Mouse (Mus musculus) mouse embryonic stem cell (cell line): ENCODE results near the gene Phactr4.

ENCODE experiments used
- in situ Hi-C, 2 experiments: fragments of 300-500 bp; cut with MboI; formaldehyde crosslinking; loops; 1 replicate in 1 of 2; 3 replicates in 1 of 2; pipeline ENCODE4 v1.14.3; 2019 to 2020; ENCODE audit warnings: low sequenced_read_pairs in 2 of 2, low pct_unique_long_range_greater_than_20kb in 1 of 2, mixed read lengths in 1 of 2; ENCODE audit not compliant: unreplicated experiment in 1 of 2

Phactr4 gene

DNA sequence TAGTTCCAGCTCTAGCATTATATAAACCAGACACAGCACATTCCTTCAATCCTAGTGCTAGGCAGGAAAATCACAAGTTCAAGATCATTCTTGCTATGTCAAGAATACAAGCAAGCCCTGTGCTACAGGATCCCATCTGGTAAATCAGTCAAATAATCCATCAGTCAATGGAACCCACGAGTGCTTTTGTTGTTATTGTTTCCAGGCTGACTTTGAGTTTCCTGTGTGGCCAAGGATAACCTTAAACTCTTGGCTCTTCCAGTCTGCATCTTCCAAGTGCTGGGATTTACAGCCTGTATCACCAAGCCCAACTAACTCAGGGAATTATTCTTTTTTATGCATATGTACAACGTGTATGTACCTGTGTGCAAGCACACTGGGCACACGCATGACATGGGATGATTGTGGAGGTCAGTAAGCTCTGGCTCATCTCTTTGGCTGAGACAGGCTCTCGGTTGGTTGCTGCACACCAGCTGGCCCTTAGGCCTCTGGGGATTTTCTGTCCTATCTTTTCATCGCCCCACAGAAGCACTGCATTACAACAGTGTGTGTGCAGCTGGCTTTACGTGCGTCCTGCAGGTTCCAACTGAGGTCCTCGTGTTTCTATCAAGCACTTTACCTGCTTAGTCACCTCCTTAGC is 36.4 kb downstream of the Phactr4 start:
- in situ Hi-C loops, result no loop called here

DNA sequence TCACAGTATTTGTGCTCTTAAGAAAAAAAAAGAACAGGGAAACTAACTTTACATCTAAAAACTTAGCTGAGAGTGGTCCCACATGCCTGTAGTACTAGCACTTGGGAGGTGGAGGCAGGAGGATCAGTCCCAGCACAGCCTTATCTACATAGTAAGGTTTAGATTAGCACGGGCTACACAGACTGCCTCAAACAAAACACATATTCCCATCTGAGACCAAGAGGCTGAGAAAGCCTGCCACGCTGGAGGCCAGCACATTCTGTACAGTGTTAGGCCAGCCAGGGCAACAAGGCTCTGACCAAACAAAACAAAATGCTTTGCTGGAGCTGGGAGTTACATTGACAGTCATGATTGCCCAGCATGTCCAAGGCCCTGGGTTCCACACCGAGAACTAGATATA is 38.8 kb downstream of the Phactr4 start:
- in situ Hi-C loops, result no loop called here

DNA sequence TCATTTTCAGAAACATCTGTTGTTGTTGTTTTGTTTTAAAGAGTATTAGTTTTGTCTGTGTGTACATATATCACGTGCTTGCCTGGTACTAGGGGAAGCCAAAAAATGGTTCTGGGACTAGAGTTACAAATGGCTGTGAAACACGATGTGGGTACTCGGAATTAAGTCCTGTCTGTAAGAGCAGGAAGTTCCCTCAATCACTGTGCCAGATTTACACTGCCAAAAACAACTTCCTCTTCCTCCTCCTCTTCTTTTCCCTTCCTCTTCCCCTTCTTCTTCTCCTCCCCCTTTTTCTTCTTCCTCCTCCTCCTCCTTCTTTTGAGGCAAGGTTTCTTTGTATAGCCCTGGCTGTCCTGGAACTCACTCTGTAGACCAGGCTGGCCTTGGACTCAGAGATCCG is 40.0 kb downstream of the Phactr4 start:
- in situ Hi-C loops, result no loop called here

DNA sequence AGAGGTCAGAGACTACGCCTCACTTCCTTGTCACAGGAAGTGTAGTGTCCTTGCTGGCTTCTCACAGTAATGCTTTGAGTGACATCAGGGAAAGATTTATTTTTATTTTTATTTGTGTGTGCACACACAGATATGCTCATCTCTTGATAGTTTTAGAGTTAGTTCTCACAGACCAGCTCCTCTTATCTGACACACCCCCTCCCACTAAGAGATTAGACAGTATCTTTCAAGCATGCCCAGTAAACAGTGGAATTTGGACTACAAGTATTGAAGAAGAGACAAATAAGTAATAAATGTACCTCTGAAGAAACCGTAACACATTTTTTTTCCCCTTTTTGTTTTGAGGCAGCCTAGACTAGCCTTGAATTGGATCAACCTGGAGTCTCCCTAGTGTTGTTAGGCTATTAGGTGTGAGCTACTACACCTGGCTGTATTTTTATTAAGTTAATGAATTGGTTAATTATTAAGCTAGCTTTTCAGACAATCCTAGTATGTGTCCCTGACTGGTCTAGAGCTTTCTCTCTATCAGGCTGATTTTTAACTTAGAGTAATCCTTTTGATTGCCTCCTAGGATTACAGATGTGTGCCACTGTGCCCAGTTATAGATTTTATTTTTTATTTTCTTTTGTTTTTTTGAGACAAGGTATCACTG is 41.2 kb downstream of the Phactr4 start:
- in situ Hi-C loops, result no loop called here

DNA sequence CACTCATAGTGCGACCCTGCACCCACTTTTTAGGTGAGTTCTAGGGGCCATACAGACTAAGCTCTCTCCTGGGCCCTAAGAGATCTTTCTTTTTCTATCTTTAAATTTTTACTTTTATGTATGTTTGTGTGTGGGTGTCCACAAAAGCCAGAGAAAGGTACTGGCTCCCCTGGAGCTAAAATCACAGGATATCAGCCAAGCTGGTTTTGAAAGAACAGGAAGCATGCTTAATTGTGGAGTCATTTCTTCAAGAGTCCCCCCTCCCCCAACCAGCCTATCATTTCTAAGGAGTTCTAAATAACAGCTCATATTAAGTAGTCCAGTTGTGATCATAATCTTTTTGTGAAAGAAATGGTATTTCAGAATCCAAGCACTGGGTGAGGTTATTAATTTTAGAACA is 48.5 kb downstream of the Phactr4 start:
- in situ Hi-C loops, result no loop called here

DNA sequence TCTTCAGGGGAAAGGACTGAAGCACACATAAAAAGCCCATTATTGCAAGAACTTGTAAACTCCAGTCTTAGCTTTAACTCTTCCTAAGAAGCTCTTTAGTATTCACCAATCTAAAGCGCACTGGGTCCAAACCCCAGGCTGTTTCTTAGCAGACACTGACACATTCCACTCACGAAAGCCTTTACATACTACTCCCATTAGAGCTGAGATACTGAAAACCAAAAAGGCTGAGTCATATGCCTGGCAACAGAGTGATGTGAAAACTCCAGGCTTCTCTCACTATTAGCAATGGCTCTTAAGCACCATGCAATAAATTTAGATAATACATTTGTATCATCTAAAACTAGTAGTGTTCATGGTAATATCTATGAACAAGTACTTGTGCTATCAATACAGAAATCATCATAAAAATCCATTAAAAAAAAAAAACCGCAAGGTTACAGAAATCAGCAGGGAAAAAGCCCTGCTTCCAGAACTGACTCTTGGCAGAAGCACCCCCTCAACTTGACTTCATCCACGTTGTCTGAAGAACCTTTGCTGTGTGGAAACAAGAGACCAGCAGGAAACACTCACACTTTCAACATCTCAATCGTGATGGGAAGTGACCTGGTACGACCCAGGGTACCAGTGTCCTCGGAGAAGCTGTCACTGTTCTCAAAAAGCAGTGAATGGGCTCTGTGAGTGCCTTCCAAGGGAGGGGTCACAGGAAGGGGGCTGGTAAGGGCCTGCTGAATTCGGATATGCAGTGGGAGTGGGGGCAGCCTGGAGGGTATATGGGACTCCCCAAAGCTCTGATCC is 52.1 kb downstream of the Phactr4 start:
- in situ Hi-C loops, result no loop called here

DNA sequence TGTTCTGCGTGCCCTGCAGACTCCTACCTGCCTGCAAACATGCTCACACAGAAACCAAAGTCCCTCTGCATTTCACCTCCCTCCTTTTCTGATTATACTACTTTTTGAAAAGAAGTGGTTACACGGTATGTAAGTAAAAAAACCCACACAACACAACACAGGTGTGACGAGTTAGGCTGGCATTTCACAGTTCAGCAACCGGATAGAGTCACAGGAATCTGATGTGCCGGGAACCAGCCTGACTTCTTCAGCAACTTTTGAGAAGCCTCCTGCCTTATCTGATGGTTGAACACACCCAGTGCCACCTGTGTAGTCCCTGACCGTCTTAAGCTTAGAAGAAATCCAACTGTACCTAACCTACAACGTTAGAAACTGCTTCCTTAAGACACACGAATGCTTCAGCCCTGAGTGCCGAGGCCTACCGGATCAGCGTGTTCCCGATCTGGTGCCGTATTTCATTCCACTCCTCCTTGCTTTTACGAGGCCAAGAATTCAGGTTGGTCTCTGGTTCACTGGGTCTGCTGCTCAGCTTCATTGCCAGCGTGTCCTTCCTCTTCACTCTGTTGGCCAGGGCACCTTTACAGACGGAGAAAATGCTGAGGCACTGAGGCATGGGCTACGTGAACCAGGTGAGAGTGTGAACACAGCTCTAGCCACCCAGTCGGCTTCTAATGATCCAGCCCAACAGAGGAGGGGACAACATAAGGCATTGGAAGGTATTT is 54.6 kb downstream of the Phactr4 start:
- in situ Hi-C loops, result no loop called here

DNA sequence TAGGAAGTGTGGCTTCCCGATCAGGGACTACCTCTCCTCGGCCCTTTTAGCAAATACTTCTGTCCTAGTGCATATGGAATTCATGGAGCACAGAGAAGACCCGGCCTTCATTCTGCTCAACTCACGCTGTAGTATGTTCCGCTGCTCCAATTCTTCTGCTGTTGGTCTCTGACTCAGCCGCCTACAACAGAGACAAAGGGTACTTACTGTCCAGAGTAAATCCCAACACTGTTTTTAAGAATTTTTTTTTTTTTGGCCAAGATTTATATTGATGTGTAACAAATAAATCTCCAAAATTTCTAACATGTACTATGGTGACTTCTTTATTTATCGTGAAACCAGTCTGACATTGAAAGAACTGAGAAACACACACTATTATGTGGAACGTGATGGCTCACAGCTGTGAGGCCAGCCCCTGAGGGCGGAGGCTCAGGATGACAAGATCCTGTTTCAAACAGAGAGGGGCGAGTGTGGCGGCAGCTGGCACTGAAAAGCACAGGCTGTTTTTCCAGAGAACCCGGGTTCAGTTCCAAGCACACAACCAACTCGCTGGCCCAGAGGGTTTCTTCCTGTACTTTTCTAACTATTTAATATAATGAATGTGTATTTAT is 56.7 kb downstream of the Phactr4 start:
- in situ Hi-C loops, result no loop called here

DNA sequence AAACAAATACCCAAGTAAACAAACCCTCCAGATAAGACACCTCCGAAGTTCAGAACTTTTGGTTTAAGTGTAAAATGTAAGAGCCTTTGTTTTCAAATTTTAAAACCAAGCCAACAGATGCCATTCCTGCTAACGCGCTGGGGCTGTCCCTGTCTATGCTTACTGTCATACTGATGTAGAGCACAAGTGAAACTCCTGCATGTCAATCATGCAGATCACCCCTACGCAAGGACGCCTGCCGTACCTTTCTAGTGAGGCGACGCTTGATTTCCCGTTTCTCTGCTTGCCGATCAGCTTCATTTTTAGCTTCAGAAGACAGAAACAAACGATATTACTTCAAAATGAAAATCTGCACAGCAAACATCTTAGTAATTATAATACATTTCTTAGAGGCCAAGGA is 58.8 kb downstream of the Phactr4 start:
- in situ Hi-C loops, result no loop called here

DNA sequence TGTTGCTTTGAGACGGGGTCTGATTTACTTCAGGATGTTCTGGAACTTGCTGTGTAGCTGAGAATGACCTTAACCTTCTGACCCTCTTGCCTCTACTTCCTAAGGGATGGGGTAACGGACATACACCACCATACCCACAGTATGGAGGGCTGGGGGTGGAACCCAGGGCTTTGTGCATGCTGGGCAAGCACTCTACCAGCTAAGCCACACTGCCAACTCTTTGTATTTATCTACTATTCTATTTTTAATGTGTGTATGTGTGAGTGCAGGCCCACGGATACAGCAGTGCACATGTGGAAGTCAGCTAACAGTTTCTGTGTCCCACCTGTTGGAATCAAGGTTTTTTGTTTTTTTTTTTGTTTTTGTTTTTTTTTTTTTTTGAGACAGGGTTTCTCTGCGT is 62.8 kb downstream of the Phactr4 start:
- in situ Hi-C loops, result no loop called here

DNA sequence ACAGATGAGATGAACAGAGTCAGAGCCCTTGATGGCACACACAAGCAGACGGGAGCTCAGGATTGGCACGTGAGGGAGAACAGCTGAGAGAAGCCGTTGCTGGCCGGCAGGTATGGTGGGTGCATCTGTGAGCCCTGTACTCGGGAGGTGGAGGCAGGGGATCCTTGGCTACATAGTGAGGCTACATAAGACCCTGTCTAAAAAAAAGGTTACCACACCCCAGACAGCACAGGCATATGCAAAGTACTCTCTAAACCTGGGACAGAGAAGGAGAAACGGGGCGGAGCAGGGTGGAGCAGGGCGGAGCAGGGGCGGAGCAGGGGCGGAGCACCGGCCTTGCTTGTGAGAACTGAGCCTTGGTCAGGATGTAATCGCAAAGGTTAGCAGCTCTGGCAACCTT is 66.1 kb downstream of the Phactr4 start:
- in situ Hi-C loops, result no loop called here

DNA sequence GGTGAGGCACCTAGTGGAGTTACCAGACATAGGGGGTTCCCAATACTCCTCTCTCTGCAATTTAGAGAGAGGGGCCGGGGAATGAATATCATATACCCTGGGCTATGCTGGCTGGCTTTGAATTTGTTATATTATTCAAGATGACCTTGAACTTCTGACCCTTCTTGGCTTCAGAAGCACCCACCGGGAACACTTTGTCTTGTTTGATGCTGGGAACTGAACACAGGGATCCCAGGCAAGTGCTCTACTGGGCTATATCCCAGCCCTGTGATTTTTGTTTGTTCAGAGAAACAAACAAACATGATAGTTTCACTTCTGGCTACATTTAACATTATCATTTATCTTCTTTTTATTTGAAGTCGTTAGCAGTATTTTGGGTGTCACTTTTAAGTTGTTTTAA is 66.9 kb downstream of the Phactr4 start:
- in situ Hi-C loops, result no loop called here

DNA sequence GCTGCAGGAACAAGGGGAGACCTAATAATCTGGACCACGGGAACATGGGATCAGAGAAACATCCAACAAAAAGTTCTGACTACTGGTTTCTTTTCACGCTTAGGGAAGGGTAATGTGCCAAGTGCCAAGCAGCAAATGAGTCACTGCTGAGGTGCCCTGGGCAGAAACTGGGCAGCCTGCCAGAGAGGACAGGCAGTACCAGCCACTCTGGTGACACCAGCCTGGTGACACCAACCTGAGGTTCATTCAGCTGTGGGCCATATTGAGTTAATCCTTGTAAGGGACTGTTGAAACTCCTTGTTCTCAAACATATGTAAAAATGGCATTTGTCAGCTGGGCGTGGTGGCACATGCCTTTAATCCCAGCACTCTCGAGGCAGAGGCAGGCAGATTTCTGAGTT is 67.7 kb downstream of the Phactr4 start:
- in situ Hi-C loops, result no loop called here

DNA sequence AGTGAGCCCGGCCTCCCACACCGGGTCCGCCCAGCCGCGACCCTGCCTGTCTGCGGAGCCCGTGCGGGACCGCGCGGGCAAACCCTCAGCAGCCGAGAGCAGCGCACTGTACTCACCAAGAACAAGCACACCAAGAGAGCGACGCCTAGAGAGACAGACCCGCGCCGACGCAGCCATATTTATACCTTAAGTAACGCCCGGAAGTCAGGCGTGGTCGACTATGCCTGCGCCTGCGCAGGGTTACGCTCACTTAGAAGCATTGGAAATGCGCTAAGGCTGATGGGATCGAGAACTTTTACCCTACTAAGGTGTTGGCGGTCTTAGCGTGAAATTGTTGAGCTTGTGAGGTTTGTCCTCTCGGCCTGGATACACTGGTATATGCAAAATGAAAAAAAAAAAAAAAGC is 68.8 kb downstream of the Phactr4 start, which contains the start of gene Rcc1:
Rcc1 (minus strand) TSS at position 125 of the 405 bp plus-strand sequence.
- in situ Hi-C loops, result no loop called here

DNA sequence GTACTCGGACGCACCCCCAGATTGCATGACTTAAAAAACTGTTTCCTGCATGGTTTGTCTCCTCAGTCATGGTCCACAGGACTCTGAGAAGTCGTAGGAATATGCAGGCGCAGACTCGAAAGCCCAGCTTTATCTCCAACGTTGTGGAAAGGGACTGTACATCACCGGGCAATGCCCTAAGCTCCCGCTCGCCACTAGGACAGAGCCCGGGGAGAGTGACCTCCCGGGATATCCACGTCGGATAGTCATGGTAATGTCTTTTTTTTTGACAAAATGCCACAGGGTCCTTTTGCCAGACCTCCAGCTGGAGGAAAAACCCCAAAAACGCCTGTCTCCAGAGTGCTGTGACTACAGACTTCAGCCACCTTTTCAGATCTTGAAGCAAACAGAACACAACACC is 69.5 kb downstream of the Phactr4 start:
- in situ Hi-C loops, result no loop called here

DNA sequence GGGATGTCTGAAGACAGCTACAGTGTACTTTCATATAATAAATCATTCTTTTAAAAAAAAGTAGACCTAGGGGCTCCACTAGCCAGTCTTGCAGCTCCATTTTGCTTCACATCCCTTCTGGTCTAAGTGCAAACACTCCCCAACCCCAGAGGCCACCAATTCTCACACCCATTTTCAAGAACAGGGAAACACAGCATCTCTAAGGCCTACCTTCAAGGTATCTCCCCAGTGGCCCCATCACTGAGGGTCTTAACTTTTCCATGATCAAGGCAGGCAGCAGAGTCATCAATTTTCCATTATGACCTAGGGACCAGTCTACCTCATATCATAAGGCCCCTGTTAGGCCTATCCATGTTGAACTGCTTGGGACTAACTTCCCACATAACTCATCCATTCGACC is 70.9 kb downstream of the Phactr4 start:
- in situ Hi-C loops, result no loop called here

DNA sequence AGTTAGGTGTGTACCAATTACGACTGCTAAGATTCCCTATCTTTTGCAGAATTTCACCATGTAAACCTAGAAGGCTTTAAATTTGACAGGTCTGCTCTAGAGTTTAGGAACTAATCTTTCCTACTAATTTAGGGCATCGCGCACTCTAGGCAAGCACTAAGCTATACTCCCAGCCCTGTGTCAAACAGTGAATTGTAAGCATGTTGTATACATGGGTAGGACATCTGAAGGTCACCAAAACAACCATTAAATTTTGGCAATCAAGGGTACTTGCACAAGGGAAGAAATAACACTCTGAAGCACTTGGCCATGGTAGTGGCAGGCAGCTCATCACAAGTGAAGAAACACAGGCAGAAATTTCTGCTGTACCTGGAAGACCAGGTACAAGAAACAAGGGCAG is 71.4 kb downstream of the Phactr4 start:
- in situ Hi-C loops, result no loop called here

DNA sequence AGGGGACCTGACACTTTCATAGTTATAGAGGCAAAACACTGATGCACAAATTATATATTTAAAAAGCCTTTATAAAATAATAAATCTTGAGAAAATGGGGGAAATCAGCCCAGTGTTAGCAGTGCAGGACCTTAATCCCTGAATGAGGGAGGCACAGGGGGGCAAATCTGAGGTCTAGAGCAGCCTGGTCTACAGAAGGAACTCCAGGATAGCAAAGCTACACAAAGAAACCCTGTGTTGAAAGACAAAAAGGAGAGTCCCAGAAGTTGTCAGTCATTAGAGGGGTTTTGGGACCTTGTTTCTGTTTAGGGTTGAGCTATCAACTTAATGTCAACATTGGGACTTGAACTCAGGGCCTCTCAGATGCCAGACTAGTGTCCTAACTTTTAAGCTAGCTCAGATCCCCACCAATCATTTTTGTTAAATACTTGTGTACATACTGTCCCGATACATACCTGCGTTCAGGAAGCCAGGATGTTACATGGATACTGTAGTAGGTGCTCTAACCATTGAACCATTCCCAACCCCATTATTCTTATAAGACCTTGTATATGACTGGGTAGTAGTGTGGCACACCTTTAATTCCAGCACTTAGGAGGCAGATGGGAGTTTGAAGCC is 72.1 kb downstream of the Phactr4 start:
- in situ Hi-C loops, result no loop called here
